Mouse (Mus musculus) 3T3-L1 (cell line): ENCODE results near the gene Harbi1.

Source experiments
- DNase-seq: peaks from one replicate; pipeline ENCODE4 v3.0.0-alpha.2; 2015; ENCODE audit warnings: low read depth, low spot score

Harbi1 gene

DNA sequence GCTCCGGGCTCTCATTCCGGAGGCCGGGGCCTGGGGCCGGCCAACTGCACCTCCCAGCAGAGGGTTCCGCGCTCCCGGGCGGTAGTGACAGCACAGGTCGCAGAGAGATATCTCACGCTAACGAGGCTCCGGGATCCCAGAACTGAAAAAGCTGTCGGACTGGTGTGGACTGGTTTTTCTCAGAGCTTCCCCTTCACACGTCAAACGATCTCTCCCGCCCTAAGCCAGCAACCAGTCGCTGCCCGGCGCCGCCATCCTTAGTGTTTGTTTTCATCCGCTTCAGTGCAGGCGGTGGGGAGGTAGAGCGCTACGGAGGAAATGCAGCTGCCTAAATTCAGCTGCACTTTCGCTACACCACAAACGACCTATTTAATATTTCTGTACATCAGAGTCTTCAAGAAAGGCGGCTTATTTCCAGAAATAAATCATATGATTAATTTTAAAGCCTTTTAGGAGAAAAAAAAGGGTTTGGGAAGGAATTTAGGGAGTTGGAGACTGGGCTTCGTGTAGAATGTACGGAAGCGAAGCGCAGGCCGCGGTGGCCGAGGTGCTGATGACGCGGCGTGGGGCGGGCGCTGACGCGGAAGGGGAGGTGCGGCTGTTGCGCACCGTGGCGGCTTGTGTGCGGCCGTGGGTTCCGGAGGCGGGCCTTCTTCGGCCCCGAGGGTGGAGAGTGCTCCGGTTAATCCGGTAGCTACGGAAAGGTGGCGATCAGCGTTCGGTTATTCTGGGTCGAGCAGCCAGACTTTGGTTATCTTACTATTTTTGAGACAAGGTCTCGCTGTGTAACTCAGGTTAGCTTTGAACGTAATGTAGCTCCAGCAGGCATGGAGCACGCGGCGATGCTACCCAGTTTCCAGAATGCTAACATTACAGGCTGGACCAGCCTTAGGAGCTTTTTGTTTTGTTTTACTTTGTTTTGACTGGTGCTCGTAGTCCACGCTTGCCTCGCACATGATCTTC, at the start of gene Harbi1, which contains the start of gene Atg13:
Gene Harbi1, plus strand, starts transcription at position 581 of the 963 bp plus-strand sequence.
Gene Atg13, minus strand, starts transcription at position 305 of the 963 bp plus-strand sequence.
- DNase-seq: peak; percentile 87

DNA sequence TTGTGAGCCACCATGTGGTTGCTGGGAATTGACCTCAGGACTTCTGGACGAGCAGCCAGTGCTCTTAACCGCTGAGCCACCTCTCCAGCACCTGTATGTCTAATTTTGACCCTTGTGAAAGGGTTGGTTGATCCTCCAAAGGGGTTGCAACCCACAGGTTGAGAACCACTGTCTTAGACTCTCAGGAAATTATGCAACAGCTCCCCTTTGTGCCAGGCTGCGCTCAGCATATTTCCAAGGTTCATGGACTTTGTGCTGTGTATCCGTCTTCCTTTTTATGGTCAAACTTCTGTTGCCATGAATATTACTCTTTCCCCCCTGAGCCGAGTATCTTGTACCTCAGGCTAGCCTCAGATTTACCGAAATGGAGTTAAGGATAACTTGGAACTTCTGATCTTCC, 49.7 kb upstream of the Harbi1 start:
- DNase-seq: no peak

DNA sequence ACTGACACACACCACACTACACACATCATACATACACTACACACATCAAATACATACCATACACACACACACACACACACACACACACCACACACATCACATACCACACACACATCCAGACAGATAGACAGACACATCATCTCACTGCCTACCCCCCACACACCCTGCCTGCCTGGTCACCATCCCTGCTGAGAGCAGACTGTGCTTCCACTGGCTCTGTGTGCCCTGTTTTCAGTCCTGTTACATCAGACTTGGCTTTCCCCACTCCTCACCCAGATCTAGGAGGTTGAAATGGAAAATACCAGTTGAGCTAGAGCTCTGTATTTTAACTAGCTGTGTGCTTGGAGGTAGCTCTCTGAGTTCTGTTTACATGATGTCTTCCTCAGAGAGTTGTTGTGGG, 45.9 kb upstream of the Harbi1 start:
- DNase-seq: peak; percentile 30

DNA sequence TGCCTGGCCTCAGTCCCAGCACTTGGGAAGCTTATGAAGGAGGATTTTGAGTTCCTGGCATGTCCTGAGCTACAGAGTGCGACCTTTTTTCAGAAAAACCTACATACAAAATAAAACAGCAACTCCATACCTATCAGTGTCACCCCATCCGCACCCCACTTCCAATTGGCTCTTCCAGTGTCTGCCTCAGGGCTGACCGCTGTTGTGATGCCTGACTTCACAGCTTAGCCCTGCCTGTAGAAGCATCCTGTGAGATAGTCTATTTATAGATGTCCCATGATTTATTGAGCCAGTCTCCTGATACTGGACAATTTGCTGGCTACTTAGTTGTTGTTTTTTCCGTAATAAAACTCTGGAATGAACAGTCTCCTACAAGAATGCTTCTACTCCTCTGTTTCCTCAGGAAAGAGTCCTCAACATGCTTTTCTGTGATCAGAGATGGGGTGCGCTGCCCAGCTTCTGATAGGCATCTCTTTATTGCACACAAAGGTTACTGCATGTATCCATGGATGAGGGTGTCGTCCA, 44.2 kb upstream of the Harbi1 start:
- no peak for DNase-seq

DNA sequence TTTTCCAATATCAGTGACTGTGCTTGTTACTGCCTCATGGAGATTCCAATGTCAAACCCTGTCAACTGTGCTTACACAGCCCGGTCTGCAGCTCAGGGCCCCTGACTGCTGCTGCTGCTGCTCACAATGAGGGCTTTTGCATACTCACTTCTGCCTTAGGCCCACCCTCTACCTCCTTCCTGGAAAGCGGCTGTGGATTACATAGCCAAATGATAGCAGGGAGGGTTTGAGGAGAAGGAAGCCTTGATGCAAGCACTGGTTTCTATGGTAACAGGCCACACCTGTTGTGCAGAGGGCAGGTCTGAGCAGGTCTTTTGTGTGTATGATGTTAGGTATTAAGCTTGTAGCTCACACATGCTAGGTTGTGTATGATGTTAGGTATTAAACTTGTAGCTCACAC, 42.9 kb upstream of the Harbi1 start:
- DNase-seq: no peak

DNA sequence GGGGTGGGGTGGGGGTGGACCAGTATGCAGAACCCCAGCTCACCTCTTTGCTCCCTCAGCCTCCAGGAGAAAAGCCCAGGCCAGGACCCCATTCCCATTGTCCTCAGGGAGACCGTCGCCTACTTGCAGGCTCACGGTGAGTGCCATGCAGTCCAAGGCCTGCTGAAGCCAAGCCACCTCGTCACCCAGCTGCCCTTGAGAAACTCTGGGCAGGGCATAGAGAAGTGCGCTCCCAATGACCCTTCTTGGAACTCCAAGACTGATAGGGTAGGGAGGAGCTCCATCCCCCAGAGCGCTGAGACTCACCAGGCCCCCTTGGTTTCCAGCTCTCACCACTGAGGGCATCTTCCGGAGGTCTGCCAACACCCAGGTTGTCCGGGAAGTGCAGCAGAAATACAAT, 41.3 kb upstream of the Harbi1 start:
- no peak for DNase-seq

DNA sequence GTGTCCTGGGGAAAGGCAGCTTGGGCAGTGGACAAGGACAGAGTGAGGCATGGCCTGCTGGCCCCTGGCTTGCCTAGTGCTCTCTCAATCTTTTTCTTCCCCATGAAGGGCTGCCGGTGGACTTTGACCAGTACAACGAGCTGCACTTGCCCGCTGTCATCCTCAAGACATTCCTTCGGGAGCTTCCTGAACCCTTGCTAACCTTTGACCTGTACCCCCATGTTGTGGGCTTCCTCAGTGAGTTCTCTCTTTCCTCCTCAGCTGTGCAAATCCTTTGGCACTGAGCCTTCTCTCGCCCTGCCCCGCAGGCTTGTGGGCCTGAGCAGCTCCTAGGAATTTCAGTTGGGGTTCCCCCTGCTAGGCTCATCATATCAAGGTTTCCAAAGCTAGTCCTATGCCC, 40.6 kb upstream of the Harbi1 start:
- DNase-seq: no peak

DNA sequence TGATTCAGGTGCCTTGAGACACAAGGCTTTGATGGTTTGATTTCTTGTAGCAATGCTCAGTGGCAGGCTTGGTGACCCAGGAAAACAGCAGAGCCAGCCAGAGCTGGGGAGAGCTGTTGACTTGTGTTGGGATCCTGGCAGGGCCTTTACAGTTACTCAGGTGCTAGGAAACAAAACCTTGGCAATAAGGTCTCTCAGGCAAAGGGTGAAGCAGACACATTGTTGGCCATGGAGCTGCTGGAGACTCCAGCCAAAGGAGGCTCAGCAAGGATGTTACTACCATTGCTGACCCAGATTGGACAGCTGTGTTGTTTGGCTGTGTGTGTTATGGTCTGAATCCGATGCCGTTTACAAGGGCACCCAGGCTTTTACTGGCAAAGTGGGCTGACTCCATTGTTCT, 37.1 kb upstream of the Harbi1 start:
- no peak for DNase-seq

DNA sequence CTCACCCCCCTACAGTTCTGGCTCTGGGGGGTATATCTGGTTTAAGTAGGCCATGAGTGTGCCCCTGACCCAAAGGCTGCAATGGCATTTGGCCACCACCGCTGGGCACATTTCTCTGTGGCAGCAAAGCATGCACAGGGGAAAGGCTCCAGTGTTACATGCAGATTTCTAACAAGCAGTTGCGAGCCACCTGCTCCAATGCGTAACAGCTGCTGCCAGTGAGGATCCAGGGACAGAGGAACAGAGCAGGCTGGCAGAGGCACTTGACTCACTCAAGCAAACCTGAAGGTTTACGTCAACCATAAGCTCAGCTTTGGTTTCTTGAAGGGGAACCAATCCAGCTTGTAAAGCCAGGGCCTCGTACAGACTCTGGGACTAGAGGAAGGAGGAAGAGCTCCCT, 35.8 kb upstream of the Harbi1 start:
- DNase-seq: no peak

DNA sequence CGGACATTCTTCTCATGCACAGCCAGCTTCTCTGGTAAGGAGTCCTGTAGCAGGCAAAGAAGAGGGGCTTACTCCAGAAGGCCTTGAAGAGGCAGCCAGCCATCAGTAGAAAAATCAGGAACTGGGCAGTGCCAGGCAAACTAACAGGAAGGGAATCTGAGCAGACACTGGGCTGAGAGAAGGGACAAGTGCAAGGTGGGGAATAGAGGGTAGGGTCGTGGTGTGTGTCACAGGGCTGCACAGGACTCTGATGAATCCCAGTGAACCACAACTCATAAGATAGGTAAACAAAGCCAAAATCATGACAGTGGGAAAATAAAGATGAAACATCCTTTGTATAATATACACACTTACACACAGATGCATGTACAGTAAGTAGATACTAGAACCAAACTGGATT, 34.2 kb upstream of the Harbi1 start:
- DNase-seq: no peak

DNA sequence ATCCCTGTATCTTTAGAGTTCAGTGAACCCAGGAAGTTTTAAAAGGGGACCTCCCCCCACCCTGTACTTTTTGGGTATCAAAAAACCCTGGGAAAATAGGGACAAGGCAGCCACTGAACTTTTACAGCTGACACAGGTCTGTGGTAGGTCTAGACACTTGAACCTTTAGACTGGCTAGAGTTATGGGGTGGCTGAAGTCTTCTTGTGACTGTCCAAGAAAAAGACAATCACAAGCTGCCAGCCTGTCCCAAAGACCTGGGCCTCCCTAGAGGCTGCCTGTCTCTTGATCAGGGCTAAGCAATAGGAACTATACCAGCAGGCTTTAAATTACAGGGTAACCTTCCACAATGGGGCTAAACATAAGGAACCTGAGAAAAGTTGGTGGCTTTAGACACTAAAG, 33.7 kb upstream of the Harbi1 start:
- DNase-seq: no peak

DNA sequence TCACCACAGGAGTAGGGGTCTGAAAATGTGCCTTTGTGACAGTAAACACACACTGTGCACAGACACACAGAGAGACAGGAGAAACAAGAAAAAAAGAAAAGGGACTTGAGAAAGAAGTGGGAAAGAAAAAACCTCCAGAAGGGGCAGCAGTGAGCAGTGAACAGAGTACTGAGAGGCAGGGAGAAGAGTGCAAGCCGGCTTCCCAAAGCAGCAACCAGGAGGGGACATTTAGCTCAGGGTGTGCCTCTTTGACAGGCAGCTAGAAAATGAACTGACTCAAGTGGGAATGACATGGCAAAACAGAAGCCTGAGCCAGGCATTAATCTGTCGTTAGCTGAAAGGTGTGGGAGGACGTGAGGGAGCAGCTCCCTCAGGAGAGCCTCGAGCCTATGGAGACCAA, 27.8 kb upstream of the Harbi1 start:
- DNase-seq: peak; percentile 84

DNA sequence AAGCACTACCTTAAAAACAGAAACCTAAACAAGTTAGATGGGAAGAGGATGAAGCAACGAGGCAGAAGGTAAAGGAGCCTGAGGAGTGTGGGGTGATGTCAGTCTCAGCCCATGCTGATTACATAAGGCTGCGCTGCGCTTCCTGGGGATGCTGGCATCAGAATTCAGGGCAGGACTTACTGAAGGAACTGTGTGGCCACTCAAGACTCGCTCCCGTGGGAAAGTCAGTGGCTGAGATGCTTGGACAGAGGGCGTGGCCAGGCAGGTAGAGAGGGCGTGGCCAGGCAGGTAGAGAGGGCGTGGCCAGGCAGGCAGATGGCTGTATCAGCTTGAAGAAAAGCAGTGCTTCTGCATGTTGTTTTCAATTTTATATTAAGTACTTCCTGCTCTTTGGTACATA, 26.7 kb upstream of the Harbi1 start:
- no peak for DNase-seq

DNA sequence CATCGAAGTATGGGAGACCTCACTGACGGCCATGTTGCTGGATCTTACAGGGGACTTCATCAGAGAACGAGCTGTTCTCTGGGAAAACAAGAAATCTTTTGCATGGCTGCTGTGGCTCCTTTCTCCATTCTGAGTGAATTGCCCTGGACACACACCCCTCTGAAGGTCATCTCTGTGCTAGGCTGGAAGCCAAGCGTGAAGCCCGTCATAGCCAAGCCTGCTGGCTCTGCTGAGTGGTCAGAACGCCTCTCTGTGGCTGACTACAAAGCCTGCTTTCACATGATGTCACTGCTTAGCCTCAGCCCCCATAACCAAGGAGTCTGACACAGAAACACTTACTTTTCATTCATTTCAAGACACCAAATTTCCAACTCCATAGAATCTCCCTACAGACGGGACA, 21.2 kb upstream of the Harbi1 start:
- no peak for DNase-seq

DNA sequence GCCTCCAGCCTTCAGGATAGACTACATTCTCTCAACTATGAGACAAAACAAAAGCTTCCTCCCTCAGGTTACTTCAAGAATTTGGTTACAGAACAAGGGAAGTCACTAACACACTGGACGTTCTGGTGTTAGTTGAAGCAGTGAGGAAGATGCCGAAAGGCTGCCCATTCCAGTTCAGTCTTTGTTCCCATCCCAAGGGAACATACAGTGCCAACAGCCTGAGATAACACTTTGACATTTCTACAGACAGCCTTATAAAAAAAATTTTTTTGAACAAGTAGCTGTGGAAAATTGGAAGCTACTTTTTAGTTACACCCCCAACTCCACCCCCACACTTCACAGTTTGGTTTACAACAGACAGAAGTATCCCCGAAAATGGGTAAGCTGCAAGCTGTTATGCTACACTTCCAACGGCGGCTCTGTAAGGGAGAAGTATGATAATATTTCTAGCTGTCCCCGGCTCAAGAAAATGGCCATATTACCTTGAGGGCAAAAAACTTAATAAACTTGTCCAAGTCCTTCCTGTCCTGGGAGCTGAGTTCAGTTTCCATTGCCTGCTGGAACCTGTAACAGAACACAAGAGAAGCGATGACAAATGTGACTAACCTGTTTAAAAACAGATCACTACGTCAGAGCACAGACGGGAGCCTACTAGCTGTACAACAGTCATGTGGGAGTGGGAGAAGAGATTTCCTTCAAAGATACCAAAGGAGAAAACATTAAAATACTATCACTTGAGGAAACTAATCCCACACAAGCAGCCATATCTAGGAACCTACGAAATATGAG, 15.0 kb upstream of the Harbi1 start:
- DNase-seq: no peak

DNA sequence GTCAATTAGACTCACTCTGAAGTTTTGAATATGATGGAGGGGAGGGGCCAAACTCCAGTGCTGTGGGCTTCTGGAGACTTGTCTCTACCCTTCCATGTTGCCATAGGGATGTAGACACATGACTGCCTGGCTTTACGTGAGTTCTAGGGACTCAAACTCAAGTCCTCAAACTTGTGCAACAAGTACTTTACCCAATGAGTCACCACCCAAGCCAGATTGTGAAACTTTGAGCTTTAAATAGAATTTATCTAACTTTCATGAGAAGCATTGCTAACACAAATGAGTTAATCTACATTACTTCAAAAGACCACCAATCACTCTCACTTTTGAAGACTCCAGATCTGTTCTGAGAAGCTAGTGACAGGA, 14.4 kb upstream of the Harbi1 start:
- peak; percentile 78 for DNase-seq

DNA sequence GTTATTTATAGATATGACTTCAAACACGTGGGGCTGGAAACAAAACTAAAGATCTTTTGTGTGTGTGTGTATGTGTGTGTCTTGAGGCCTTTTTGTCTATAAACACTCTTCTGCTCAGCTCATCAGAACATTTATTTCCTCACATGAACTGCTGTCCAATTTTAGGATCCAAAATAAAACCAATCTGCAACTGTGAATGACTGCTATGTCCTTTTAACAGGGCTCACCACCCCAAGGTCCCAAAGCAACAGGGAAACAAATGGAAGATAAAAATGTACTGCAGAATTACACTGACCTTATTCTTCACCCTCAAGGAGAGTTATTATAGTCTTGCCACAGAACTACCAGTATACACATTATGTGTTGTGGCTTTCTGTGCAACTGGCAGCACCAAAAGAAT, 11.4 kb upstream of the Harbi1 start:
- no peak for DNase-seq

DNA sequence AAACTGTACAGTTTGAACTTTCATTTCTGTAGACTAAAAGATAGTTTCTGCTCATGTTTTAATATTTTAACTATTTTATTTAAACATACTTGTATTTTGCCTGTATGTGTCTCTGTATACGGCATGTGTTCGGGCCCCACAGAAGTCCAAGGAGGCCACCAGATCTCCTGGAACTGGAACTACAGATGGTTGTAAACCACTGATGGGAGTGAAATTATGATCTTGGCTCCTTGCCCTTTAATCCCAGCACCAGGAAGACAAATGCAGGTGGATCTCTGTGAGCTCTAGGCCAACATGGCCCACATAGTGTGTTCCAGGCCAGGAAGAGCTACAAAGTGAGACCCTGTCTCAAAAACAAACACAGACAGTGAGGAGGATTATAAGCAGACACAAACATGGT, 9.3 kb upstream of the Harbi1 start:
- no peak for DNase-seq

DNA sequence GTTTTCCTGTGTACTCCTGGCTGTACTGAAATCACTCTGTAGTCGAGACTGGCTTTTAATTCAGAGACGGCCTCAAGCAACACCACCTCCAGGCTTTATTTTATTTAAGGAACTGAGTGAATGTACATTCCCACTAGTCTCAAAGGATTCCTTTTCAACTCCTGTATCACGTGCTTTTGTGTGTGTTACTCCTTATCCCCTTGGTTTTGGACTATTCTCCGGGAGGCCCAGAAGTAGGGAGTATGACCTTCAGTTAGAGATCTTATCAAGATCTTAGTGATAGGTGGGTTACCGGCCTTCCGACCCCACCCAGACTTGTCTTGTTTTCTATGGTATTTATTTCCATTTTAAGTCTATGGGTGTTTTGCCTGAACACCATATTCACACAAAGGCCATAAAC, 4.9 kb upstream of the Harbi1 start:
- DNase-seq: no peak

DNA sequence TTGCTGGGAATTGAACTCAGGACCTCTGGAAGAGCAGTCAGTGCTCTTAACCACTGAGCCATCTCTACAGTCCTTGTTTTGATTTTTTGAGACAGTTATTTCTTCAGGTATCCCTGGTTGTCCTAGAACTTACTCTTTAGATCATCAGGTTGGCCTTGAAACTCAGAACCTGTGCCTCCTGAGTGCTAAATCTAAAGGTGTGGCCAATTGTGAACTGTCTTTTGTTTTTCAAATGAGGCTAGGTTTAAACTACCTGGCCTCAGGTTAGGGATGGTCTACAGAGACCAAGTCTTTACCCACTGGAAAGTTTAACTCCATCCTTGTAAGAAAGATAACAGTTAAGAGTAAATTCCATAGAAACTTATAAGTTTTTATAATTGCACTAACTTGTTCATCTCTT, 4.2 kb upstream of the Harbi1 start:
- no peak for DNase-seq

DNA sequence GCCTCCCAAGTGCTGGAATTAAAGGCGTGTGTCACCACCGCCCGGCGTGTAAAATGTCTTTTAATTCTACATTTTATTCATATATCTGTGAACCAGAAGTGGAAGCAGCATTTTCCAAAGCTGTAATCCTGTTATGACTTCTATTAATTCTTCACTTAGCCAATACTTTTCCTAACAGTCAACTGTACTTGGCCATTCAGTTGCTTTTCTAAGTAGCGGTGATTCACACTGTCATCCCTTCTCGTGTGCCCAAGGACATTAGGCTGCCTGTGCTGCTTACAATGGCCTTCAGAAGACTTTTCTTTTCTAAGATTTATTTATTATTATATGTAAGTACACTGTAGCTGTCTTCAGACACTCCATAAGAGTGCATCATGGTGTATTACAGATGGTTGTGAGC, 2.3 kb upstream of the Harbi1 start:
- no peak for DNase-seq

DNA sequence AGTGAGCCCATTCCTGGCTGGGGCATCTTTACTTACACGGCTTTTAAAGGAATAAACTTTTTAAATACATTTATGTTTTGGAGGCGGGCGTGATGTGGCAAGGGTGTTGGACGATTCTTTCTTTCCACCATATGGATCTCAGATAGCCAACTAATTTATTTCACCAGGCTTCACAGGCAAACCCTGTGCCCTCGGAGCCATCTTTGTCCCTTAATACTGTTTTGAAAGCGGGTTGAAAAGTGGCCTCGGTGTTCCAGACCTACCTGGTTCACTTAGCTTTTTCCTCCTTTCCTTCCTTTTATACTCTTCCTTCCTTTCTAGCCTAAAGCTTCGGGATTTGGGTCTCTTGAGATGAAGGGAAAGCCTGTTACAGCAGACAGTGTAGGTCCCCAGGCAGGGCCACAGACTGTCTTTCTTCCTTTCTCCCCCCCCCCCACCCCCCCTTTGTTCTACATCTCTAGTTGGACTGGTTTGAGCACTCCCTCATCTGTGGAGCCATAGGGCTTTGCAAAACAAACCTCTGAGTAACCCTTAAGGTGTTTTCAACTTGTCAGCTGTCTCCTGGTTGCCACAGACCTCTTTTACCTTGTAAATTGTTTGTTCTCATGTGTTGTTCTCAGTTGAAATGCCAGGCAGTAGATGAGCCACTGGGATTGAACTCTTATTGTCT, 739 bp downstream of the Harbi1 start:
- peak; percentile 45 for DNase-seq
